Mouse (Mus musculus) liver, postnatal 0 days (tissue): ENCODE measurements around the gene Mettl7b.

Experiments used
- CTCF ChIP-seq: sonication (generic); IDR thresholded peaks from 2 replicates; pipeline ENCODE4 v1.5.1; 2016; ENCODE audit warnings: antibody characterized with exemption, low read depth
- EP300 ChIP-seq: IDR thresholded peaks from 2 replicates; pipeline ENCODE4 v1.6.1; 2016; ENCODE audit warnings: antibody characterized with exemption, low read depth, mild to moderate bottlenecking

- TF ChIP-seq CTCF (no peak), EP300 (no peak)
These were observed 38.6 kb downstream of the Mettl7b start for GRCm38 (mm10) chr10:128921883-128922821.
